Mouse (Mus musculus): ENCODE data around the gene Ing2. TPM values are rescaled to one million over a fixed set of nuclear protein-coding genes. Genes with fewer than 3 reads are reported as not detected.
A peak's percentile ranks its signal among the peaks of the same experiment; 100 is the strongest.

Gene Ing2
- total and polyA plus RNA-seq, 2 experiments from 2014 or later, result 3.0 to 4.1 TPM

GRCm38 (mm10) chr8:47695431-47696105, 20.2 kb upstream of the Ing2 start:
- ATAC-seq (ENCODE audit: insufficient read depth, low read depth), result no peak

DNA sequence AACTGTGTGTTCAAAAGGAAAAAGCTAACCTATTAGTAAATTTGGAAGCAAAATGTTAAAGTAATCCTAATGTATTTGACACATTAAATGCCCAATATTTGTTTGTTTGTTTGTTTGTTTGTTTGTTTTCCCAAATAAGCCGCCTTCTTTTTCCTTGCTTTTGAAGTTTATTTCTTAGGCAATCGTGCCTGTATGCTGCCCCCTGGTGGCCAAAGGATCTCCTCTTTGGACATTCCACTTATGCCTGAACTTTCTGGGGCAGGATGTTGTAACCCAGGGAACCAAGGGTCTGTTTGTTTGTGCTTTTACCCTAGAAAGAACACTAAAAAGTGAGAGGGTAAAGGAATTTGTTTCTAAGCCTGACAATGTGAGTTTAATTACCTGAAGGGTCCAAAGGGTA, 17.8 kb upstream of the Ing2 start:
- Histone ChIP-seq H3K27me3 (ENCODE audit: control insufficient read depth, insufficient read depth, low read length) (no peaks in the 10 kb centered on the region), H3K4me1 (ENCODE audit: control insufficient read depth, insufficient read depth) (no peaks in the 10 kb centered on the region), H3K9me3 (replicated peaks; ENCODE audit: control insufficient read depth, low read length) (no peaks in the 10 kb centered on the region), H3K9ac (replicated peaks; ENCODE audit: low read depth, low read length) (no peak overlapping the region), H3K4me3 (ENCODE audit: low read depth, low read length) (no peak overlapping the region), H3K4me2 (ENCODE audit: low read depth, low read length) (no peak overlapping the region), H3K36me3 (replicated peaks; ENCODE audit: control insufficient read depth, insufficient read depth, low read length) (no peaks in the 10 kb centered on the region), H3K27ac (ENCODE audit: low read depth) (no peak overlapping the region)
- no peak; the same call in 1 of the 2 replicates for ATAC-seq (ENCODE audit: insufficient read depth, low read depth)
- 2% methylated on average over 2 of the region's 2 CpGs for WGBS
- DNase-seq (ENCODE audit: low spot score), result peak; percentile 46
- TF ChIP-seq CTCF (IDR thresholded peaks at IDR 0.05; ENCODE audit: low read depth) (peak; percentile 80), EP300 (IDR thresholded peaks at IDR 0.05; ENCODE audit: low read depth) (no peak)

More at GRCm38 (mm10) chr8:47695431-47696105, 20.2 kb upstream of the Ing2 start:
- H3K4me1 ChIP-seq (ENCODE audit: control insufficient read depth, insufficient read depth), result no peaks in the 10 kb centered on the region
- TF ChIP-seq EP300 (IDR thresholded peaks at IDR 0.05; ENCODE audit: low read depth) (no peak), CTCF (IDR thresholded peaks at IDR 0.05; ENCODE audit: low read depth) (no peak)
- H3K9ac ChIP-seq (replicated peaks; ENCODE audit: low read depth, low read length), result no peak overlapping the region
- H3K9me3 ChIP-seq (replicated peaks; ENCODE audit: control insufficient read depth, low read length), result no peaks in the 10 kb centered on the region
- 74% methylated on average over 5 of the region's 5 CpGs for WGBS
- no peak overlapping the region for H3K4me3 ChIP-seq (ENCODE audit: low read depth, low read length)
- no peaks in the 10 kb centered on the region for H3K36me3 ChIP-seq (replicated peaks; ENCODE audit: control insufficient read depth, insufficient read depth, low read length)
- no peak overlapping the region for H3K27ac ChIP-seq (ENCODE audit: low read depth)
- H3K27me3 ChIP-seq (ENCODE audit: control insufficient read depth, insufficient read depth, low read length), result no peaks in the 10 kb centered on the region
- H3K4me2 ChIP-seq (ENCODE audit: low read depth, low read length), result no peak overlapping the region
- no peak for DNase-seq (ENCODE audit: low spot score)

- no peak overlapping the region for H3K9ac ChIP-seq (replicated peaks; ENCODE audit: low read depth, low read length)
- no peak for ATAC-seq (ENCODE audit: insufficient read depth, low read depth)
- 88% methylated on average over 10 of the region's 10 CpGs for WGBS
- no peaks in the 10 kb centered on the region for H3K27me3 ChIP-seq (ENCODE audit: control insufficient read depth, insufficient read depth, low read length)
- no peak for DNase-seq (ENCODE audit: low spot score)
- no peaks in the 10 kb centered on the region for H3K4me1 ChIP-seq (ENCODE audit: control insufficient read depth, insufficient read depth)
- no peak overlapping the region for H3K27ac ChIP-seq (ENCODE audit: low read depth)
- H3K36me3 ChIP-seq (replicated peaks; ENCODE audit: control insufficient read depth, insufficient read depth, low read length), result no peaks in the 10 kb centered on the region
- H3K9me3 ChIP-seq (replicated peaks; ENCODE audit: control insufficient read depth, low read length), result no peaks in the 10 kb centered on the region
- H3K4me3 ChIP-seq (ENCODE audit: low read depth, low read length), result no peak overlapping the region
- no peak for TF ChIP-seq EP300 (IDR thresholded peaks at IDR 0.05; ENCODE audit: low read depth)
- TF ChIP-seq CTCF (IDR thresholded peaks at IDR 0.05; ENCODE audit: low read depth), result no peak
- no peak overlapping the region for H3K4me2 ChIP-seq (ENCODE audit: low read depth, low read length)
Observed at GRCm38 (mm10) chr8:47691831-47692230, 16.5 kb upstream of the Ing2 start.

DNA sequence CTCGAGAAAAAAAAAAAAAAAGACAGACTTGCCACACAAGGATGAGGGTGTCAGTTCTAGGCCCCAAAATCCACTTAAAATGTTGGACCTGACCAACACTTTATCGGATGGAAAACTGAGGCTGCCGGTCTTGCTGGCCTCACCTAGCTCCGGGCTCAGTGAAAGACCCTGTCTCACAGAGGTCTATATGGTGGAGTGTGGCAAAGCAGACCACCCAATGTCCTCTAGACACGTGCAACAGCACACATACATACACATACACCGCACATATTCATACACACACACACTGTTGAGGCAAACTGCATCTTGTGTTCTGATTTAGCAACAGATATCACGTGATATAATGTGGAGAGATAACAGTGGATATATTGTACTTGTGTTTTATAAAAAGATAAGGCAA, 15.9 kb upstream of the Ing2 start:
- H3K27me3 ChIP-seq (ENCODE audit: control insufficient read depth, insufficient read depth, low read length), result no peaks in the 10 kb centered on the region
- H3K4me2 ChIP-seq (ENCODE audit: low read depth, low read length), result peak overlapping the region; percentile 71
- no peaks in the 10 kb centered on the region for H3K9me3 ChIP-seq (replicated peaks; ENCODE audit: control insufficient read depth, low read length)
- 66% methylated on average over 7 of the region's 7 CpGs for WGBS
- no peaks in the 10 kb centered on the region for H3K36me3 ChIP-seq (replicated peaks; ENCODE audit: control insufficient read depth, insufficient read depth, low read length)
- TF ChIP-seq CTCF (IDR thresholded peaks at IDR 0.05; ENCODE audit: low read depth) (no peak), EP300 (IDR thresholded peaks at IDR 0.05; ENCODE audit: low read depth) (no peak)
- peak overlapping the region; percentile 41; the same call in 1 of the 2 replicates for H3K27ac ChIP-seq (ENCODE audit: low read depth)
- no peaks in the 10 kb centered on the region for H3K4me1 ChIP-seq (ENCODE audit: control insufficient read depth, insufficient read depth)
- peak overlapping the region; percentile 58; the same call in 1 of the 2 replicates for H3K9ac ChIP-seq (replicated peaks; ENCODE audit: low read depth, low read length)
- DNase-seq (ENCODE audit: low spot score) (no peak), ATAC-seq (ENCODE audit: insufficient read depth, low read depth) (no peak)
- peak overlapping the region; percentile 44 for H3K4me3 ChIP-seq (ENCODE audit: low read depth, low read length)

DNA sequence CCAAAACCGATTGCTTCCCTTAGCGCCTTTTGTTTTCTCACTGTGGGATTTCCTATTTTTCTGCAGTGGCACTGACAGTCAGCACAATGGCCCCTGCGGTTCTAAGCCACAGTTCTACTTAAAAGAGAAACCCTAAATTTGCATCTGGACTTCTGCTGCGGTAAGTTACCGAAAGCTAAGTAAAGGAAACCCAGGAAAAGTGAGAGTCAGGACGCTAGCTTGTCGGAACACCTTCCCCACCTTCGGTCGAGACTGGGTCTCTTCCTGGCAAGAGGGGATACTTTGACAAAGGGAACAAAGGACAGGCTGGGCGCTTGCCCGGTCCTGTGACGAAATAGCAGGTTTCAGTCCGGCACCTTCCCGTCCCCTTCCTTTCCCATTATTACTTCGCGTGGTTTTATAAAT, 15.3 kb upstream of the Ing2 start:
- peak overlapping the region; percentile 44 for H3K4me3 ChIP-seq (ENCODE audit: low read depth, low read length)
- no peaks in the 10 kb centered on the region for H3K27me3 ChIP-seq (ENCODE audit: control insufficient read depth, insufficient read depth, low read length)
- H3K9me3 ChIP-seq (replicated peaks; ENCODE audit: control insufficient read depth, low read length), result no peaks in the 10 kb centered on the region
- H3K36me3 ChIP-seq (replicated peaks; ENCODE audit: control insufficient read depth, insufficient read depth, low read length), result no peaks in the 10 kb centered on the region
- DNase-seq (ENCODE audit: low spot score) (peak; percentile 26), ATAC-seq (ENCODE audit: insufficient read depth, low read depth) (no peak; the same call in 1 of the 2 replicates)
- peak overlapping the region; percentile 41; the same call in 1 of the 2 replicates for H3K27ac ChIP-seq (ENCODE audit: low read depth)
- no peak for TF ChIP-seq CTCF (IDR thresholded peaks at IDR 0.05; ENCODE audit: low read depth)
- TF ChIP-seq EP300 (IDR thresholded peaks at IDR 0.05; ENCODE audit: low read depth), result no peak
- H3K9ac ChIP-seq (replicated peaks; ENCODE audit: low read depth, low read length), result peak overlapping the region; percentile 58
- WGBS, result 6% methylated on average over 16 of the region's 16 CpGs
- H3K4me2 ChIP-seq (ENCODE audit: low read depth, low read length), result peak overlapping the region; percentile 71
- H3K4me1 ChIP-seq (ENCODE audit: control insufficient read depth, insufficient read depth), result no peaks in the 10 kb centered on the region

All from heart, postnatal 0 days (tissue).